27 mouse cellular contexts compared by ENCODE assay signal in the genomic region with DNA sequence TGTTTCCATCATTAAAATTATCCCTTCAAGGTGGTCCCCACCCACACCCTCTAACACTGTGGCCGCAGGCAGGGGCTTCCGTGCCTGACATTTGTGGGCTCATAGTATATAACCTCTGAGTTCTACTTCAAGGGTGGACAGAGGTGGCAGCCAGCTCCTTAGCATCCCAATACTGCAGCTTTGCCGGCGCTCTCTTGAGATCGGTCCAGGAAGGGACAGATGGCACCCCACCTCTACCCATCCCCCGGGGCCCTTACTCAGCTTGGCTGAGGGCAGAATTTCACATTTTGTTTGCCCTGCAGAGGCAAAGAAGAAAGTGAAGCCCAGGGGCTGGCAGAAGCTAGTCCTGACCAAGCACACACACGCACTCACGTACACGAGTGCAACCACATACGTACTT. TPM values are rescaled to one million over a fixed set of nuclear protein-coding genes. Genes with fewer than 3 reads are reported as not detected.
DNase-seq lines count a peak whose midpoint lies in the region; ATAC-seq and TF ChIP-seq lines count a peak whose summit lies in the region.
"Had no signal": no experiment of that assay in that cellular context is flagged by ENCODE, and none has a peak within 500 bp of the region (broad histone marks: within the 10 kb centered on the region; RNA-seq: fewer than 3 reads in every experiment).

No protein-coding gene starts in this region.

- ATAC-seq in liver, embryonic 11.5 days (replicated peaks; ENCODE audit: low FRiP score) = no peak
- no peak for ATAC-seq in intestine, embryonic 16.5 days
- ATAC-seq: activated CD4-positive, CD25-positive, alpha-beta regulatory T cell, adult 4 months; CD4-positive, CD25-positive, alpha-beta regulatory T cell, adult 4 months; forebrain, embryonic 16.5 days; inflammation-experienced regulatory T-cells, adult 6 months; midbrain, embryonic 16.5 days had no signal

- H3K27me3 ChIP-seq in liver, adult 2 months (ENCODE audit: control insufficient read depth, insufficient read depth, low read length) = no peaks in the 10 kb centered on the region
- H3K27me3 ChIP-seq in liver, embryonic 11.5 days (replicated peaks; ENCODE audit: control insufficient read depth, insufficient read depth, low read length) = no peaks in the 10 kb centered on the region
- no peaks in the 10 kb centered on the region for H3K27me3 ChIP-seq in intestine, embryonic 16.5 days (replicated peaks; ENCODE audit: control insufficient read depth, insufficient read depth, low read length)
- H3K27me3 ChIP-seq: embryonic facial prominence, embryonic 13.5 days; heart, embryonic 13.5 days; hindbrain, embryonic 15.5 days; kidney, embryonic 15.5 days; neural tube, embryonic 12.5 days had no signal

- H3K79me2 ChIP-seq in liver, adult 2 months (ENCODE audit: control insufficient read depth, insufficient read depth, low read length) = peaks cover 6% of the 10 kb centered on the region

- no peak overlapping the region for H3K4me2 ChIP-seq in liver, embryonic 11.5 days
- H3K4me2 ChIP-seq in intestine, embryonic 16.5 days (ENCODE audit: low read depth, low read length) = no peak overlapping the region
- H3K4me2 ChIP-seq: embryonic facial prominence, embryonic 13.5 days; heart, embryonic 13.5 days; hindbrain, embryonic 15.5 days; kidney, embryonic 15.5 days; neural tube, embryonic 12.5 days had no signal

- H3K9ac ChIP-seq in liver, adult 2 months (ENCODE audit: low read depth, low read length) = peak overlapping the region; percentile 38
- no peak overlapping the region for H3K9ac ChIP-seq in liver, embryonic 11.5 days (ENCODE audit: low read depth, low read length)
- no peak overlapping the region for H3K9ac ChIP-seq in intestine, embryonic 16.5 days (ENCODE audit: low read depth, low read length)
- H3K9ac ChIP-seq: embryonic facial prominence, embryonic 13.5 days; heart, embryonic 13.5 days; hindbrain, embryonic 15.5 days; kidney, embryonic 15.5 days; neural tube, embryonic 12.5 days had no signal

- H3K4me1 ChIP-seq in liver, adult 2 months (ENCODE audit: control insufficient read depth, insufficient read depth, low read length) = peaks cover 25% of the 10 kb centered on the region
- H3K4me1 ChIP-seq in liver, embryonic 11.5 days (replicated peaks; ENCODE audit: control insufficient read depth, insufficient read depth, low read length) = peaks cover 10% of the 10 kb centered on the region; the same call in 1 of the 2 replicates
- peaks cover 15% of the 10 kb centered on the region for H3K4me1 ChIP-seq in intestine, embryonic 16.5 days (ENCODE audit: control insufficient read depth, insufficient read depth, low read length)

- H3K36me3 ChIP-seq in liver, adult 2 months (ENCODE audit: control insufficient read depth, insufficient read depth, low read length) = 0 out of 2 replicates have a peak, but pooled peaks cover 2% of the 10 kb centered on the region
- peaks cover 28% of the 10 kb centered on the region for H3K36me3 ChIP-seq in liver, embryonic 11.5 days (ENCODE audit: control insufficient read depth, insufficient read depth, low read length)
- H3K36me3 ChIP-seq in intestine, embryonic 16.5 days (ENCODE audit: control insufficient read depth, insufficient read depth, low read length) = peaks cover 19% of the 10 kb centered on the region

- no peak overlapping the region; the same call in 1 of the 2 replicates for H3K4me3 ChIP-seq in liver, adult 2 months (ENCODE audit: insufficient read depth, low read depth, low read length)
- H3K4me3 ChIP-seq in liver, embryonic 11.5 days (ENCODE audit: low read depth, low read length) = no peak overlapping the region
- H3K4me3 ChIP-seq in intestine, embryonic 16.5 days (ENCODE audit: low read length) = no peak overlapping the region
- H3K4me3 ChIP-seq: embryonic facial prominence, embryonic 13.5 days; forebrain, embryonic 10.5 days; heart, embryonic 13.5 days; hindbrain, embryonic 10.5 days; hindbrain, embryonic 15.5 days; kidney, embryonic 15.5 days; neural tube, embryonic 12.5 days had no signal

- WGBS in liver, adult 2 months = 70% methylated on average over 10 of the region's 10 CpGs
- 93% methylated on average over 10 of the region's 10 CpGs for WGBS in liver, embryonic 11.5 days
- WGBS in intestine, embryonic 16.5 days = 93% methylated on average over 10 of the region's 10 CpGs

- peak overlapping the region; percentile 60 for H3K27ac ChIP-seq in liver, adult 2 months (replicated peaks; ENCODE audit: insufficient read depth, low read depth, low read length)
- no peak overlapping the region for H3K27ac ChIP-seq in liver, embryonic 11.5 days (ENCODE audit: low read depth, low read length)
- H3K27ac ChIP-seq in intestine, embryonic 16.5 days (ENCODE audit: low read length) = no peak overlapping the region
- H3K27ac ChIP-seq: embryonic facial prominence, embryonic 13.5 days; forebrain, embryonic 10.5 days; heart, embryonic 13.5 days; hindbrain, embryonic 10.5 days; hindbrain, embryonic 15.5 days; kidney, embryonic 15.5 days; neural tube, embryonic 12.5 days had no signal

- no peak for TF ChIP-seq CTCF in liver, adult 2 months (IDR thresholded peaks at IDR 0.05; ENCODE audit: low read depth, low read length)

- no peaks in the 10 kb centered on the region for H3K9me3 ChIP-seq in liver, embryonic 11.5 days (ENCODE audit: control insufficient read depth, low read length)
- no peaks in the 10 kb centered on the region for H3K9me3 ChIP-seq in intestine, embryonic 16.5 days (ENCODE audit: control insufficient read depth, low read length)
- H3K9me3 ChIP-seq: embryonic facial prominence, embryonic 13.5 days; forebrain, embryonic 10.5 days; heart, embryonic 13.5 days; hindbrain, embryonic 10.5 days; hindbrain, embryonic 15.5 days; kidney, embryonic 15.5 days; neural tube, embryonic 12.5 days had no signal

- DNase-seq in cerebellum, adult 9-10 months = peak; percentile 63
- DNase-seq in cerebellum, postnatal 4 days (ENCODE audit: low spot score in 2 of 2) = no peak
- DNase-seq in liver, adult 2 months (ENCODE audit: extremely low read depth, low read depth, low spot score) = no peak
- DNase-seq in liver, embryonic 11.5 days (ENCODE audit: low spot score) = no peak
- DNase-seq in brain, adult 2 months (ENCODE audit: low read depth, low spot score) = peak; percentile 66
- DNase-seq in cerebellum, postnatal 10 days = peak; percentile 49 to 69
- no peak for DNase-seq in thymus, postnatal 36 days
- DNase-seq: adrenal gland, adult 2 months; adrenal gland, postnatal 36 days; heart, postnatal 10 days; kidney, adult 18-20 months; kidney, postnatal 25 days; liver; right cerebral cortex, postnatal 14 days had no signal

- no peak for TF ChIP-seq POLR2A in liver, adult 2 months (IDR thresholded peaks at IDR 0.05; ENCODE audit: extremely low read depth, insufficient read depth, low read length)

RNA-seq across cellular contexts. Expression of a gene that starts 2.6 kb away (rescaled TPM):
- 27.9 and 38.3 TPM in 2 replicates for total RNA-seq in liver, adult 2 months (2014; rRNA removed)
- polyA plus RNA-seq in liver, adult 2 months (2012; rRNA removed) = 44.9 and 47.5 TPM in 2 replicates
- 4.1 and 4.5 TPM in 2 replicates for polyA plus RNA-seq in liver, embryonic 11.5 days (2014; fragmentation: Nextera tagmentation; extraction: Ambion mirVana)
- 8.6 and 10.1 TPM in 2 replicates for polyA plus RNA-seq in intestine, embryonic 16.5 days (2015; fragmentation: Nextera tagmentation; extraction: Ambion mirVana)

RNA-seq across cellular contexts. Expression of a gene that starts 42.5 kb away (rescaled TPM):
- 10.5 and 14.2 TPM in 2 replicates for total RNA-seq in liver, adult 2 months (2014; rRNA removed)
- polyA plus RNA-seq in liver, adult 2 months (2012; rRNA removed) = 10.9 and 15.3 TPM in 2 replicates
- 22.8 and 23.6 TPM in 2 replicates for polyA plus RNA-seq in liver, embryonic 11.5 days (2014; fragmentation: Nextera tagmentation; extraction: Ambion mirVana)
- 18.0 and 18.6 TPM in 2 replicates for polyA plus RNA-seq in intestine, embryonic 16.5 days (2015; fragmentation: Nextera tagmentation; extraction: Ambion mirVana)

Comparison
In these comparisons a context has a peak if more than half of its experiments do, and no peak if none do; other contexts are left out.
1. DNase-seq: peak in cerebellum, adult 9-10 months (single experiment), brain, adult 2 months (single experiment) and cerebellum, postnatal 10 days (2 of 2); none in cerebellum, postnatal 4 days (0 of 2), liver, adult 2 months (single experiment), liver, embryonic 11.5 days (single experiment) and thymus, postnatal 36 days (0 of 2).